Mouse (Mus musculus) heart, embryonic 14.5 days (tissue): Measurements from ENCODE around the gene Kcnq1. TPM values are rescaled to one million over a fixed set of nuclear protein-coding genes. Genes with fewer than 3 reads are reported as not detected.

Experiments used
- ATAC-seq: fragments of 200-750 bp; cut with Nextera tagmentation; 2 replicates; pipeline ENCODE4 v1.8.0; 2017; ENCODE audit warnings: low read depth, moderate TSS enrichment; ENCODE audit not compliant: insufficient number of reproducible peaks, insufficient read depth, low FRiP score
- H3K27ac ChIP-seq, 2 experiments: fragments of 200-500 bp in 1 of 2; fragments of 300-500 bp in 1 of 2; sonication (generic) in 1 of 2; replicated peaks in 1 of 2; 2 replicates each; pipeline ENCODE4 v1.5.1; 2012 to 2014; ENCODE audit warnings: low read depth in 2 of 2, low read length in 2 of 2, control low read depth in 1 of 2, mild to moderate bottlenecking in 1 of 2, mixed read lengths in 1 of 2; ENCODE audit not compliant: control insufficient read depth in 1 of 2, insufficient read depth in 1 of 2
- H3K27me3 ChIP-seq: fragments of 300-500 bp; sonication (generic); 2 replicates; pipeline ENCODE4 v1.6.1; 2014; ENCODE audit warnings: mild to moderate bottlenecking, low read length, control low read depth; ENCODE audit not compliant: control insufficient read depth, insufficient read depth
- H3K36me3 ChIP-seq: fragments of 300-500 bp; sonication (generic); 2 replicates; pipeline ENCODE4 v1.6.1; 2014; ENCODE audit warnings: mild to moderate bottlenecking, control low read depth, low read length, mixed read lengths; ENCODE audit not compliant: control insufficient read depth, insufficient read depth
- H3K4me1 ChIP-seq, 2 experiments: fragments of 200-500 bp in 1 of 2; fragments of 300-500 bp in 1 of 2; sonication (generic) in 1 of 2; 2 replicates each; pipeline ENCODE4 v1.6.1; 2012 to 2014; ENCODE audit warnings: low read length in 2 of 2, control low read depth in 1 of 2, mixed read lengths in 1 of 2; ENCODE audit not compliant: control insufficient read depth in 2 of 2, insufficient read depth in 2 of 2
- H3K4me2 ChIP-seq: fragments of 300-500 bp; sonication (generic); 2 replicates; pipeline ENCODE4 v1.6.1; 2014; ENCODE audit warnings: mild to moderate bottlenecking, low read length
- H3K4me3 ChIP-seq, 2 experiments: fragments of 200-500 bp in 1 of 2; fragments of 300-500 bp in 1 of 2; sonication (generic) in 1 of 2; 2 replicates each; pipeline ENCODE4 v1.5.1; 2012 to 2014; ENCODE audit warnings: low read length in 2 of 2, mild to moderate bottlenecking in 2 of 2, control low read depth in 1 of 2, low read depth in 1 of 2, moderate library complexity in 1 of 2; ENCODE audit not compliant: control insufficient read depth in 1 of 2, insufficient read depth in 1 of 2
- H3K9ac ChIP-seq: fragments of 300-500 bp; sonication (generic); 2 replicates; pipeline ENCODE4 v1.6.1; 2014; ENCODE audit warnings: mild to moderate bottlenecking, low read length
- H3K9me3 ChIP-seq: fragments of 300-500 bp; sonication (generic); 2 replicates; pipeline ENCODE4 v1.6.1; 2016; ENCODE audit warnings: low read length, control low read depth; ENCODE audit not compliant: control insufficient read depth
- WGBS: fragments of 180-500 bp; shearing (Covaris S2); extraction: QIAGEN DNeasy Blood & Tissue Kit; methylation state at CpG from one replicate; pipeline ENCODE4 v1.1.7; 2014; 5-methylcytosine and 5-hydroxymethylcytosine counted together
- polyA plus RNA-seq: library from polyadenylated mRNA; unstranded; fragments of >200 nt; fragmentation: Nextera tagmentation; extraction: Ambion mirVana; gene quantifications from 2 replicates; pipeline ENCODE4 v1.2.1, GENCODE M21; 2014

Gene Kcnq1
- polyA plus RNA-seq, 1 experiment from 2014 or later = 28.1 TPM

- ATAC-seq = no peak
- Histone ChIP-seq H3K4me3 (no peak overlapping the region), H3K4me1 (peaks cover 28 to 69% of the 10 kb centered on the region in 2 experiments), H3K9ac (no peak overlapping the region), H3K9me3 (no peaks in the 10 kb centered on the region), H3K4me2 (no peak overlapping the region), H3K27me3 (no peaks in the 10 kb centered on the region), H3K27ac (peak overlapping the region in 1 of 2 experiments; percentile 41; a peak in 1 of 4 replicates), H3K36me3 (peaks cover 19% of the 10 kb centered on the region)
- 38% methylated on average over 3 of the region's 3 CpGs for WGBS
Observed at GRCm38 (mm10) chr7:143289082-143289849, 183.1 kb downstream of the Kcnq1 start.

- Histone ChIP-seq H3K36me3 (peaks cover 21% of the 10 kb centered on the region), H3K4me1 (peaks cover 7 to 35% of the 10 kb centered on the region in 2 experiments), H3K9me3 (peaks cover 15% of the 10 kb centered on the region; the same call in 1 of the 2 replicates), H3K27ac (peak overlapping the region; percentile 86 to 92), H3K27me3 (no peaks in the 10 kb centered on the region), H3K4me3 (peak overlapping the region; percentile 52 to 91), H3K4me2 (peak overlapping the region; percentile 62), H3K9ac (peak overlapping the region; percentile 74)
- WGBS = 52% methylated on average over 20 of the region's 20 CpGs
- no peak for ATAC-seq
Observed at GRCm38 (mm10) chr7:143294690-143295355, 188.7 kb downstream of the Kcnq1 start.

DNA sequence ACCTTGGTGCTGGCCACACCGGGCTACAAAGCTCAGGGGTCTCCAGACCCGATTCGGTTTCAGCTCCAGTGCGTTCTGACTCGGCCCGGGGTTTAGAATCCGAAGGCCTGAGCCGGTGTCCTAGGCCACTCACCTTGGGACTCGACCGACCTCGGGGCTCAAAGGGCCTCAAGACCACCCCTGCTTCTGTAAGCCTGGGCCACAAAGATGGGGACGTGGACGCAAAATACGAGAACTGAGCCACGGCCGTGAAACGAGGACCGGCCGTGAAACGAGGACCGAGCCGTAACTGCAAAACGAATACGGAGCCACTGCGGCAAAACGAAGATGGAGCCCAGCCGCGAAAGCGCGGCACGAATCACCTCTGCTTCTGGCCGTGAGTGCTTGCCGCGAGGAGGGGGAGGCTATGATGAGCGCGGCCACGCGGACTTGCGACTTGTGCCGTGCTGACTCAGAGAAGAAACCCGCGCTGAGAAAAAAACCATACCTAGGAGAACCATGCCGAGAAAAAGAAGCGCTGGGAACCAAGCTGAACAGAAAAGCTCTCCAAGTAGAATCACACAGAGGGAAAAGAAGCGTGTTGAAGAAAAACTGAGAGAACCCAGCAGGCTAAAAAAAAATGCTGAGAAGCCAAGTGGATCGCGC lies 189.3 kb downstream of the Kcnq1 start:
- no peak for ATAC-seq
- peaks cover 15% of the 10 kb centered on the region; the same call in 1 of the 2 replicates for H3K9me3 ChIP-seq
- 50% methylated on average over 47 of the region's 47 CpGs for WGBS
- H3K27me3 ChIP-seq = no peaks in the 10 kb centered on the region
- H3K4me3 ChIP-seq = peak overlapping the region; percentile 52 to 91
- peak overlapping the region; percentile 86 to 92 for H3K27ac ChIP-seq
- peaks cover 14 to 35% of the 10 kb centered on the region in 2 experiments for H3K4me1 ChIP-seq
- H3K36me3 ChIP-seq = peaks cover 19% of the 10 kb centered on the region
- peak overlapping the region; percentile 62 for H3K4me2 ChIP-seq
- peak overlapping the region; percentile 74 for H3K9ac ChIP-seq

- 44% methylated on average over 20 of the region's 20 CpGs for WGBS
- Histone ChIP-seq H3K4me2 (peak overlapping the region; percentile 62), H3K27me3 (no peaks in the 10 kb centered on the region), H3K9ac (peak overlapping the region; percentile 74), H3K36me3 (peaks cover 14% of the 10 kb centered on the region), H3K4me1 (peaks cover 18 to 31% of the 10 kb centered on the region in 2 experiments), H3K9me3 (peaks cover 15% of the 10 kb centered on the region; the same call in 1 of the 2 replicates), H3K4me3 (peak overlapping the region; percentile 52 to 91), H3K27ac (peak overlapping the region; percentile 86 to 92)
- ATAC-seq = 0 out of 2 replicates have a peak, but pooled peaks have one; percentile 2
Observed at GRCm38 (mm10) chr7:143296001-143296379, 189.8 kb downstream of the Kcnq1 start.

DNA sequence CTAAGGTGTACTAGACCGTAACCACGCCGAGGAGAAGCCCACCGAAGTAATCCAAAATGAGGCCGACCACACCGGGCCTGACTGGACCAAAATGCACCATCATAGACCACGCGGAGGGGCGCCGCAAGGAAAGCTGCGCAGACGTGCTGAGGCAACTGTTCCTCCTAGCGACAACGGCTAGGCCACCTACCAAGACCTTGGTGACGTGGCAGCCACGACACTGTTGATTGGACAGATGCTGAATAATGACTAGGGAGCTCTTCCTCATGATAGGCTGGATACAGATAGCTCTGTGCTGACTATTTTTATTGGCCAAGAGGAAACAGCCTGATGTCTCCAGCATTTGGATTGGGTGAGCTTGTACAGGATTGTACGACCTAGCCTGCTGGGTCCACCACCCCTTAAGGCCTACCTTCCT lies 190.2 kb downstream of the Kcnq1 start:
- Histone ChIP-seq H3K36me3 (peaks cover 10% of the 10 kb centered on the region; the same call in 1 of the 2 replicates), H3K4me2 (peak overlapping the region; percentile 62), H3K4me1 (peaks cover 18 to 27% of the 10 kb centered on the region in 2 experiments), H3K9me3 (peaks cover 15% of the 10 kb centered on the region; the same call in 1 of the 2 replicates), H3K27me3 (no peaks in the 10 kb centered on the region), H3K9ac (peak overlapping the region; percentile 74), H3K27ac (peak overlapping the region; percentile 86 to 92), H3K4me3 (peak overlapping the region; percentile 52 to 91)
- peak; percentile 91 for ATAC-seq
- WGBS = 49% methylated on average over 17 of the region's 17 CpGs

DNA sequence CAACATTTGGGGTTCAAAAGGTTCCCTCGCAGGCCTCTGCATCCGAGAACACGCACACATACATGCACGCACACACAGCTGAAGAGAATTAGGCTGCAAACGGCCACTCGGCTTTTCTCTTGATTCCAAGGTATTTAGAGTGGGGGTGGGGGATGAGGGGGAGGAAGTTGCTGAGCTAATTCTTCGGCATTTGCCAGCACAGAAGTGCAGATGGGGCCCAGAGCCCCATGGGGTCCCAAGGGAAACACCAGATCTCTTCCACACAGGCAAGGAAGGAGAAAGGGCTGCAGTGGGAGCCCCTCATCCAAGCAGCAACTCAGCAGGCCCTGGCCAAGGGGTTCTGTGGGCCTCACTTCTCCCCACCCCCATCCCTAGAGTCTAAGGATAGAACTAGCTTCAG lies 193.9 kb downstream of the Kcnq1 start:
- Histone ChIP-seq H3K27me3 (no peaks in the 10 kb centered on the region), H3K27ac (no peak overlapping the region), H3K4me1 (peaks cover 26 to 38% of the 10 kb centered on the region in 2 experiments), H3K9ac (peak overlapping the region; percentile 11; the same call in 1 of the 2 replicates), H3K4me3 (no peak overlapping the region), H3K4me2 (no peak overlapping the region; the same call in 1 of the 2 replicates), H3K36me3 (0 out of 2 replicates have a peak, but pooled peaks cover 4% of the 10 kb centered on the region), H3K9me3 (peaks cover 10% of the 10 kb centered on the region; the same call in 1 of the 2 replicates)
- no peak for ATAC-seq
- 46% methylated on average over 7 of the region's 7 CpGs for WGBS

DNA sequence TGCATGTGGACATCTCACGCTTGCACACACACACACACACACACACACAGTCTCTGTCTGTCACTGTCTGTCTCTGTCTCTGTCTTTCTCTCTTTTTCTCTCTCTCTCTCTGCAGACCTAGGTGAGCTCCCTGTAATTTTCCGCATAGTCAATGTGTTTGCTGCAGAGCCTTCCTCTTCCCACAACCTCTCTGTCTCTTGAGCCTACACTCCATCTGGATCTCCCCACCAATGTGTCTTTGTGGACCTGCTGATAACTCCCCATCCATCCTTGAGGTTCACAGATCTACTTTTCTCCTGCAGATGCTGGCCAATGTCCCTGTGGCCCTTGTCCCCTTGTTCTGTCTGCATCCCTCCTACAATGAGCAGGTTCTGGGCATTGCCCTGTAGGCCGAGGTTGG lies 194.5 kb downstream of the Kcnq1 start:
- H3K9me3 ChIP-seq = peaks cover 4% of the 10 kb centered on the region; the same call in 1 of the 2 replicates
- no peak for ATAC-seq
- H3K27ac ChIP-seq = no peak overlapping the region
- no peaks in the 10 kb centered on the region for H3K27me3 ChIP-seq
- 0 out of 2 replicates have a peak, but pooled peaks cover 2% of the 10 kb centered on the region for H3K36me3 ChIP-seq
- no peak overlapping the region for H3K4me2 ChIP-seq
- H3K4me1 ChIP-seq = peaks cover 30 to 40% of the 10 kb centered on the region in 2 experiments
- H3K9ac ChIP-seq = no peak overlapping the region
- H3K4me3 ChIP-seq = no peak overlapping the region
- 94% methylated on average over 3 of the region's 3 CpGs for WGBS
